Mouse (Mus musculus) olfactory bulb, adult 2 months (tissue): ENCODE data around the gene Sipa1.

ENCODE experiments used
- CTCF ChIP-seq: fragments of 200-500 bp; IDR thresholded peaks from 2 replicates; pipeline ENCODE4 v1.5.1; 2012; ENCODE audit warnings: low read depth, mild to moderate bottlenecking, low read length, moderate library complexity; ENCODE audit not compliant: insufficient read depth
- POLR2A ChIP-seq: fragments of 200-500 bp; IDR thresholded peaks from 2 replicates; pipeline ENCODE4 v1.6.1; 2012; ENCODE audit warnings: mild to moderate bottlenecking, low read depth, low read length, moderate library complexity; ENCODE audit not compliant: insufficient read depth

DNA sequence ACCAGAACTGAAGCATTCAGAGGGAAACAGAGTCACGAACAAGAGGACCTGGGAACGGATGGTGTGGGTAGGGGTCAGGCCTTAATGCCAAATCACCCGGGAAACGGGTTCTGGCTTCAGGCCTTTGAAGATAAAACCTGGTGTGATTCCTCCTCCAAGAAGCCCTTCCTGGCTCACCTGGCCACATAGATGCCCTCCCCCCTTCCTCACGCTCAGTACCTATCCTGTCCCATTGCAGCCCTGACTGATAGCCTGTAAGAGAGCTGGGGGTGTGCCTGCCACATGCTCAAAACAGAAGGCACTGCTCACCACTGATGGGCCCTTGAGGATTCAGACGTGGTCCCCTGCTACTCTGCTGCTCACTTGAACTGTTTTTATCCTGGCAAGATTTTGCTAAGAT is 30.3 kb upstream of the Sipa1 start:
- TF ChIP-seq CTCF (no peak), POLR2A (no peak)
